Mouse (Mus musculus) C2C12 (cell line): ENCODE data around the gene Hs3st3b1. TPM values are rescaled to one million over a fixed set of nuclear protein-coding genes. Genes with fewer than 3 reads are reported as not detected.

Experiments used
- H3K27me3 ChIP-seq: one replicate; pipeline ENCODE4 v1.6.1; 2011; ENCODE audit not compliant: control insufficient read depth, insufficient read depth, insufficient read length
- H3K36me3 ChIP-seq: one replicate; pipeline ENCODE4 v1.6.1; 2011; ENCODE audit not compliant: control insufficient read depth, insufficient read depth
- H3K4me3 ChIP-seq: one replicate; pipeline ENCODE4 v1.5.1; 2011; ENCODE audit warnings: mild to moderate bottlenecking, control low read depth; ENCODE audit not compliant: poor library complexity, insufficient read depth, severe bottlenecking
- H3K79me2 ChIP-seq: one replicate; pipeline ENCODE4 v1.6.1; 2011; ENCODE audit not compliant: control insufficient read depth, insufficient read depth
- H3K79me3 ChIP-seq: one replicate; pipeline ENCODE4 v1.6.1; 2011; ENCODE audit warnings: low read depth, control low read depth
- H3ac ChIP-seq: one replicate; pipeline ENCODE3; 2011; ENCODE audit warnings: low read depth; ENCODE audit not compliant: control insufficient read depth, insufficient read length
- CEBPB ChIP-seq: IDR thresholded peaks from one replicate; pipeline ENCODE4 v1.6.1; 2011; ENCODE audit warnings: low read depth, mild to moderate bottlenecking, control low read depth, moderate library complexity
- CTCF ChIP-seq: IDR thresholded peaks from one replicate; pipeline ENCODE4 v1.5.1; 2011; ENCODE audit not compliant: control insufficient read depth, insufficient read depth, insufficient read length
- FOSL1 ChIP-seq: IDR thresholded peaks from one replicate; pipeline ENCODE4 v1.8.0; 2011; ENCODE audit warnings: mild to moderate bottlenecking, low read length; ENCODE audit not compliant: poor library complexity, insufficient read depth, severe bottlenecking
- MAX ChIP-seq: IDR thresholded peaks from one replicate; pipeline ENCODE4 v1.6.1; 2011; ENCODE audit warnings: mild to moderate bottlenecking, control low read depth
- MYOD1 ChIP-seq: IDR thresholded peaks from one replicate; pipeline ENCODE4 v1.6.1; 2011; ENCODE audit warnings: low read depth; ENCODE audit not compliant: control insufficient read depth, insufficient read length
- MYOG ChIP-seq: IDR thresholded peaks from one replicate; pipeline ENCODE4 v1.6.1; 2011; ENCODE audit not compliant: control insufficient read depth, insufficient read length; ENCODE audit errors: extremely low read depth
- USF1 ChIP-seq: IDR thresholded peaks from one replicate; pipeline ENCODE4 v1.6.1; 2011; ENCODE audit warnings: low read depth, mild to moderate bottlenecking, control low read depth, moderate library complexity
- polyA plus RNA-seq: library from polyadenylated mRNA; unstranded; fragments of >200 nt; fragmentation: generic; extraction: Trizol; gene quantifications from one replicate; pipeline ENCODE4 v1.2.1, GENCODE M21; 2012; ENCODE audit warnings: missing spikeins

Gene Hs3st3b1
- polyA plus RNA-seq, 1 experiment = 0.68 TPM

DNA sequence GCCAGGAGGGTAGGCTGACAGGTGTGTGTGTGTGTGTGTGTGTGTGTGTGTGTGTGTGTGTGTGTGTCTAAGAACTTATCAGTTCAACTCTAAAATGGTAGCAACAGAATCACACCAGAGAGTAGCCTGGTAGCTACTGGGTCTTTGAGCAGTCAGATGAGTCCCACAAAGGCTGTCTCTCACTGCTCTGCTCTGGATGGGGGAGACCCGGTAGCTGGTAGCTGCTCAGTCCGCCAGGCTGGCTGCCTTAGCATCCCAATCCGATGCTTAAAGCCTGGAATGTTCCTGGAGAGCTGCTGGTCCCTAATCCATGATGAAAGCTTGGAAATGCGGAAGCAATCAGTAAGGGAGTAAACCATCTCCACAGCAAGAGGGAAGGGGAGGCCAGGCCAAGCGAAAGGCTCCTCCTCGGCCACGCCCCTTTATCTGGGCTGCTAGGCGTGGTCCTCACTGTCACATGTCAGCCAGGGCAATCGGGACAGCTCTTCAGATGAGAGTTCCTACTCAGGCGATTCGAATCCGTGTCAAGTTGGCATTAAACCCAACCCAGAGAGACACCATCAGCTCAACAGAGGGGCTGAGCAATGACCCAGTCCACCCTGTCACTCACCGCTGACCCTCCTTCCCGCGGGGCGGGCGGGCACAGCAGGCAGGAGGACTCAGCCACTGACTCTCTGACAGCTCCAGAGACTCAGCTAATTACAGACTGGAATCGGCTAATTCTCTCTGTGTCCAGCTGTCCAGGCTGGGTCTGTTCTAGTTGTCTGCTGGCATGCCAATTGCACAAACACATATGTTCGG lies 29.9 kb upstream of the Hs3st3b1 start:
- peak; percentile 20 for TF ChIP-seq USF1
- no peak for TF ChIP-seq MAX
- no peak for TF ChIP-seq CTCF
- Histone ChIP-seq H3K4me3 (no peak overlapping the region), H3K36me3 (no peaks in the 10 kb centered on the region)

DNA sequence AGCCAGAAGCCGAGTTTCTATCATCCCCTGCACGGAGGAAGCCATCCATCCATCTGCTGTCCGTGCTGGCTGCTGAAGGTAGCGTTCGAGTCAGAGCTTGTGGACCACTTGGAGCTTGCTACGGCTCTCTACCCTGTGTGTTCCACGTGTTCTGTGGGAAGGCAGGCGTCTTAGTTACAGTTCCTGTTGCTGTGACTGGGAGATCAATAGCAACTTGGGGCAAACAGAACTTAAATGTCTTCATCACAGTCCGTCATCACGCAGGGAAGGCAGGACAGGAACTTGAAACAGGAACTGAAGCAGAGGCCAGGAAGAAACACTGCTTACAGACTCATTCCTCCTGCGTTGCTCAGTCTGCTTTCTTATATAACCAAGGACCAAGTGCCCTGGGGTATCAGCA lies 26.3 kb upstream of the Hs3st3b1 start:
- H3K36me3 ChIP-seq = no peaks in the 10 kb centered on the region
- H3K79me2 ChIP-seq = no peaks in the 10 kb centered on the region
- H3K79me3 ChIP-seq = no peaks in the 10 kb centered on the region
- H3ac ChIP-seq = no peak overlapping the region
- TF ChIP-seq CTCF (no peak), MAX (no peak), USF1 (no peak), MYOG (no peak), CEBPB (no peak)
- H3K27me3 ChIP-seq = no peaks in the 10 kb centered on the region
- no peak overlapping the region for H3K4me3 ChIP-seq

More for the DNA sequence above, 29.9 kb upstream of the Hs3st3b1 start:
- Histone ChIP-seq H3K27me3 (no peaks in the 10 kb centered on the region), H3K79me3 (no peaks in the 10 kb centered on the region), H3K79me2 (no peaks in the 10 kb centered on the region), H3ac (no peak overlapping the region)

DNA sequence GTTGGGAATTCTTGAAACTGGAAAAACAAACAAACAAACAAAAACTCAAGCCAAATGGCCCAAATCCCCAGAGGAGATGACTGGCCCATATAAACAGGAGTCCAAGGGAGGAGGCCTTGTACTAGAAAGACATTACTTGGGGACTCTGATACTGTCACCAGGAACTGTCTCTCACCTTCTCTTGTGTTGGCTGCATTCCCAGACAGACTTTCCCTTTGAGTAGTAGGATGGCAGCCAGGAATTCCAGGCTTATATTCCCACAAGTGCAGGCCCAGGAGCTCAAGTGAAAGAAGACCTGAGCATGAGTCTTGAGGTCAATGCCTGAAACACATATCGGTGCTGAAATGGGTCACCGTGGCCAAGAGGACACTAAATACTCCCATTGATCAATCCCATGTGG lies 24.9 kb upstream of the Hs3st3b1 start:
- no peak overlapping the region for H3ac ChIP-seq
- no peaks in the 10 kb centered on the region for H3K36me3 ChIP-seq
- no peak overlapping the region for H3K4me3 ChIP-seq
- H3K79me2 ChIP-seq = no peaks in the 10 kb centered on the region
- TF ChIP-seq USF1 = no peak
- no peak for TF ChIP-seq MYOG
- TF ChIP-seq MAX = no peak
- TF ChIP-seq CEBPB = no peak
- no peak for TF ChIP-seq FOSL1
- no peak for TF ChIP-seq MYOD1
- TF ChIP-seq CTCF = no peak
- H3K79me3 ChIP-seq = no peaks in the 10 kb centered on the region
- no peaks in the 10 kb centered on the region for H3K27me3 ChIP-seq

DNA sequence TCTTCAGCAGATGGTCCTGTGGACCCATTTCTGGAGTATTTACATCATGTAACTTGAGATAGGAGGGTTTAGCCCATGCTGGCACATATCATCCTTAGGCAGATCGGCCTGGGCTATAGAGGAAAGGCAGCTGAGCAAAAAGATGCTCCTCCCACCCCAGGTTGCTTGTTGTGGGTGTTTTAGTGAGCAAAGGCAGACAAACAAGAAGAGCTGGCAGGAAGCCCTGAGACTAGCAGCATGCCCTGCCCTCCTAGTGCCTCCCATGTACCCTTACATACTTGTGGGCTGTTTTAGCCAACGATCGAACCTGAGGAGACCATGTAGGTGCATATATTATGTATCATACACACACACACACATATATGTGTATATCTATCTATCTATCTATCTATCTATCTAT lies 21.9 kb upstream of the Hs3st3b1 start:
- no peak overlapping the region for H3K4me3 ChIP-seq
- no peaks in the 10 kb centered on the region for H3K79me2 ChIP-seq
- no peaks in the 10 kb centered on the region for H3K36me3 ChIP-seq
- H3ac ChIP-seq = no peak overlapping the region
- no peak for TF ChIP-seq CEBPB
- no peaks in the 10 kb centered on the region for H3K27me3 ChIP-seq
- no peaks in the 10 kb centered on the region for H3K79me3 ChIP-seq

DNA sequence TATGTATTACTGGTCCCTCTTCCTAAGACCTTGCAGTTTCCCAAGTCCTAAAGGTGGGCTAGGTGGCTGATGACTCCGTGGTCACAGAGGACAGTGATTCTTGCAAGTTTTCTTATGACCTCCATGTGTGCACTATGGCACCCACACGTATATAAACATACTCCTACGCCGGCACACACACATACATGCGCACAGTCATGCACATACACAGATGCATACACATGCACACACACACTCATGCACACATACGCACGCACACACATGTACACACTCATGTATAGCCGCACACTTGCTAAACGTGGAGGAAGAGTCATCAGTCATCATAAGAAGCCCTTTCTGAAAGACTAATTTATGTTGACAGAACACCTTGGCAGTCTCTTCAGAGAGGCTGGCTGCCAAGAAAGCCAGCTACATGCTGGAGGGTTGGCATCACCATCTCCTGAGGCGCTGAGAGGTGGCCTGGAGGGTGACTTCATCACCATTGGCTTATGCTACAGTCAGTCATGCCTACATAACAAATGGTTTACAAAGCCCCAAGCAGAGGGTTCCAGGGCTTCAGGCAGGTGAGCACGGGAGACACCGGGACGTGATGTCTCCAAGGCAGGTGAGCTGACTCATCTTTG lies 21.3 kb upstream of the Hs3st3b1 start:
- no peak overlapping the region for H3ac ChIP-seq
- no peaks in the 10 kb centered on the region for H3K36me3 ChIP-seq
- H3K79me2 ChIP-seq = no peaks in the 10 kb centered on the region
- H3K4me3 ChIP-seq = no peak overlapping the region
- H3K27me3 ChIP-seq = no peaks in the 10 kb centered on the region
- TF ChIP-seq FOSL1 = no peak
- TF ChIP-seq CEBPB = no peak
- H3K79me3 ChIP-seq = no peaks in the 10 kb centered on the region

DNA sequence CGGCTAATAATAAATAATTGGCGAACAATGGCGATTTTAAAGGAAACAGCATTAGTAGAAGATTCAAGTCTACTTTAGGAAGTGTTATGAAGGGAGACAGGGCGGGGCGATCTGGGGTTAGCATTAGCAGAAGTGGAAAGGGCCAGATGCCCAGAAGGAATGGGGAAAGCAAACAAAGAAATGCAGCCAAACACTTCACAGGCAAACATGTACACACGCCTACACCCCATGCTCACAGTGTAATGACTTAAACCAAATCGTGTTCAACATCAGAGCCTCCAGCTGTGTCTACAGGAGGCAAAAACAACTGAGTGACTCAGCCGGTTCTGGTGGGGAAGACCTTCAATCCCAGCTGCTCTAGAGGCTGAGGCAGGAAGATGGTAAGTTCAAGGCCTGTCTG lies 20.1 kb upstream of the Hs3st3b1 start:
- Histone ChIP-seq H3K36me3 (no peaks in the 10 kb centered on the region), H3K79me2 (no peaks in the 10 kb centered on the region), H3K4me3 (no peak overlapping the region), H3ac (no peak overlapping the region), H3K27me3 (no peaks in the 10 kb centered on the region), H3K79me3 (no peaks in the 10 kb centered on the region)
- TF ChIP-seq CTCF (no peak), MAX (no peak), USF1 (no peak), CEBPB (no peak), FOSL1 (no peak), MYOG (no peak), MYOD1 (no peak)
